Mouse (Mus musculus) bone marrow, adult 2 months (tissue): Measurements from ENCODE around the gene Vamp8.

Experiments
- CTCF ChIP-seq: fragments of 200-500 bp; IDR thresholded peaks from 2 replicates; pipeline ENCODE4 v1.5.1; 2011; ENCODE audit warnings: low read length, control low read depth; ENCODE audit not compliant: control insufficient read depth, insufficient read depth
- POLR2A ChIP-seq: fragments of 200-500 bp; IDR thresholded peaks from 2 replicates; pipeline ENCODE4 v1.6.1; 2011; ENCODE audit warnings: low read depth, mild to moderate bottlenecking, control low read depth, low read length, borderline replicate concordance; ENCODE audit not compliant: control insufficient read depth

GRCm38 (mm10) chr6:72378510-72379234, 11.8 kb downstream of the Vamp8 start:
- TF ChIP-seq POLR2A, result no peak
- no peak for TF ChIP-seq CTCF
